Mouse (Mus musculus): ENCODE data around the gene Olfr397. TPM values are rescaled to one million over a fixed set of nuclear protein-coding genes. Genes with fewer than 3 reads are reported as not detected.

The Olfr397 gene
- not detected for polyA plus RNA-seq (2015; fragmentation: Illumina TruSeq; extraction: RNeasy Lipid Tissue Mini Kit (QIAGEN cat#74804); ENCODE audit: low read depth, low replicate concordance)

GRCm38 (mm10) chr11:73960517-73960916 is at the start of gene Olfr397:
Gene Olfr397 (plus strand): TSS chr11:73960817.

GRCm38 (mm10) chr11:73936377-73936776 is 24.2 kb upstream of the Olfr397 start, which contains the start of gene Olfr23:
Gene Olfr23 (plus strand): TSS chr11:73936677.

GRCm38 (mm10) chr11:73990307-73990706 is 29.7 kb downstream of the Olfr397 start, which contains the start of gene Olfr398:
Gene Olfr398 (minus strand): TSS chr11:73990407.

Other genes starting within 250 kb of the Olfr397 start
- not detected for gene Olfr389, start 180.1 kb upstream of the Olfr397 start, polyA plus RNA-seq (2015; fragmentation: Illumina TruSeq; extraction: RNeasy Lipid Tissue Mini Kit (QIAGEN cat#74804); ENCODE audit: low read depth, low replicate concordance)
- not detected for gene Olfr390, start 177.9 kb upstream of the Olfr397 start, polyA plus RNA-seq (2015; fragmentation: Illumina TruSeq; extraction: RNeasy Lipid Tissue Mini Kit (QIAGEN cat#74804); ENCODE audit: low read depth, low replicate concordance)
- not detected for gene Olfr391-ps, start 157.8 kb upstream of the Olfr397 start, polyA plus RNA-seq (2015; fragmentation: Illumina TruSeq; extraction: RNeasy Lipid Tissue Mini Kit (QIAGEN cat#74804); ENCODE audit: low read depth, low replicate concordance)
- gene Olfr392, start 143.8 kb upstream of the Olfr397 start, polyA plus RNA-seq (2015; fragmentation: Illumina TruSeq; extraction: RNeasy Lipid Tissue Mini Kit (QIAGEN cat#74804); ENCODE audit: low read depth, low replicate concordance): not detected
- not detected for gene Olfr393, start 109.4 kb upstream of the Olfr397 start, polyA plus RNA-seq (2015; fragmentation: Illumina TruSeq; extraction: RNeasy Lipid Tissue Mini Kit (QIAGEN cat#74804); ENCODE audit: low read depth, low replicate concordance)
- not detected for gene Olfr394, start 70.0 kb upstream of the Olfr397 start, polyA plus RNA-seq (2015; fragmentation: Illumina TruSeq; extraction: RNeasy Lipid Tissue Mini Kit (QIAGEN cat#74804); ENCODE audit: low read depth, low replicate concordance)
- not detected for gene Olfr395, start 51.5 kb upstream of the Olfr397 start, polyA plus RNA-seq (2015; fragmentation: Illumina TruSeq; extraction: RNeasy Lipid Tissue Mini Kit (QIAGEN cat#74804); ENCODE audit: low read depth, low replicate concordance)
- gene Olfr23, start 24.1 kb upstream of the Olfr397 start, polyA plus RNA-seq (2015; fragmentation: Illumina TruSeq; extraction: RNeasy Lipid Tissue Mini Kit (QIAGEN cat#74804); ENCODE audit: low read depth, low replicate concordance): not detected
- gene Olfr398, start 29.6 kb downstream of the Olfr397 start, polyA plus RNA-seq (2015; fragmentation: Illumina TruSeq; extraction: RNeasy Lipid Tissue Mini Kit (QIAGEN cat#74804); ENCODE audit: low read depth, low replicate concordance): not detected
- gene Olfr139, start 95.7 kb downstream of the Olfr397 start, polyA plus RNA-seq (2015; fragmentation: Illumina TruSeq; extraction: RNeasy Lipid Tissue Mini Kit (QIAGEN cat#74804); ENCODE audit: low read depth, low replicate concordance): not detected
- gene Olfr399, start 95.8 kb downstream of the Olfr397 start, polyA plus RNA-seq (2015; fragmentation: Illumina TruSeq; extraction: RNeasy Lipid Tissue Mini Kit (QIAGEN cat#74804); ENCODE audit: low read depth, low replicate concordance): not detected
- not detected for gene Zfp616, start 109.1 kb downstream of the Olfr397 start, polyA plus RNA-seq (2015; fragmentation: Illumina TruSeq; extraction: RNeasy Lipid Tissue Mini Kit (QIAGEN cat#74804); ENCODE audit: low read depth, low replicate concordance)
- not detected for gene Olfr401, start 152.9 kb downstream of the Olfr397 start, polyA plus RNA-seq (2015; fragmentation: Illumina TruSeq; extraction: RNeasy Lipid Tissue Mini Kit (QIAGEN cat#74804); ENCODE audit: low read depth, low replicate concordance)
- gene Olfr402, start 192.7 kb downstream of the Olfr397 start, polyA plus RNA-seq (2015; fragmentation: Illumina TruSeq; extraction: RNeasy Lipid Tissue Mini Kit (QIAGEN cat#74804); ENCODE audit: low read depth, low replicate concordance): not detected
- gene Olfr403, start 225.4 kb downstream of the Olfr397 start, polyA plus RNA-seq (2015; fragmentation: Illumina TruSeq; extraction: RNeasy Lipid Tissue Mini Kit (QIAGEN cat#74804); ENCODE audit: low read depth, low replicate concordance): not detected